Mouse (Mus musculus) left cerebral cortex, postnatal 14 days (tissue): Measurements from ENCODE around the gene Ell3. TPM values are rescaled to one million over a fixed set of nuclear protein-coding genes. Genes with fewer than 3 reads are reported as not detected.

Experiments
- DNase-seq, 2 experiments: peaks; one replicate each; pipeline ENCODE4 v3.0.0; 2021 to 2022; ENCODE audit warnings: low spot score in 2 of 2, mixed read lengths in 1 of 2
- intact Hi-C: fragments of 180-260 bp; cut with DNase I; formaldehyde crosslinking; loops from one replicate; pipeline ENCODE4 v1.15.1; 2025
- total RNA-seq, 2 experiments: library from RNA; stranded (reverse); gene quantifications; 2 replicates each; pipeline ENCODE4 v1.2.3; 2021

Ell3 gene
- total RNA-seq, 2 experiments from 2014 or later, result not detected

GRCm38 (mm10) chr2:121449545-121450011 lies 5.5 kb upstream of the Ell3 start:
- DNase-seq, result peak; percentile 30 to 35
- intact Hi-C loops, result no loop called here

GRCm38 (mm10) chr2:121448739-121449535 lies 4.9 kb upstream of the Ell3 start, which contains the start of gene Serf2:
Gene Serf2 (plus strand): TSS chr2:121449195.
- peak; percentile 98 to 99 for DNase-seq
- intact Hi-C loops, result no loop called here

GRCm38 (mm10) chr2:121448136-121448535 lies 4.1 kb upstream of the Ell3 start:
- peak; percentile 44 to 62 for DNase-seq
- intact Hi-C loops, result no loop called here

- intact Hi-C loops, result no loop called here
- DNase-seq, result no peak
Measured at GRCm38 (mm10) chr2:121447006-121447405, 2.9 kb upstream of the Ell3 start.

- intact Hi-C loops, result no loop called here
- DNase-seq, result no peak
Measured at GRCm38 (mm10) chr2:121446506-121446905, 2.4 kb upstream of the Ell3 start.

- intact Hi-C loops, result no loop called here
- no peak for DNase-seq
Measured at GRCm38 (mm10) chr2:121445117-121445516, 1.0 kb upstream of the Ell3 start.

- intact Hi-C loops, result no loop called here
- DNase-seq, result no peak
Measured at GRCm38 (mm10) chr2:121443068-121443349, 1.1 kb downstream of the Ell3 start.

- intact Hi-C loops, result no loop called here
- DNase-seq, result no peak
Measured at GRCm38 (mm10) chr2:121442259-121443067, 1.6 kb downstream of the Ell3 start.

- intact Hi-C loops, result no loop called here
- no peak for DNase-seq
Measured at GRCm38 (mm10) chr2:121441800-121442199, 2.3 kb downstream of the Ell3 start.

- DNase-seq, result no peak
- intact Hi-C loops, result no loop called here
Measured at GRCm38 (mm10) chr2:121440834-121441605, 3.1 kb downstream of the Ell3 start.

- no peak for DNase-seq
- intact Hi-C loops, result no loop called here
Measured at GRCm38 (mm10) chr2:121439746-121440145, 4.3 kb downstream of the Ell3 start.

- intact Hi-C loops, result no loop called here
Measured at GRCm38 (mm10) chr2:121434854-121435253, 9.2 kb downstream of the Ell3 start.

GRCm38 (mm10) chr2:121425890-121426289 lies 18.2 kb downstream of the Ell3 start:
- DNase-seq, result no peak
- intact Hi-C loops, result no loop called here

More at GRCm38 (mm10) chr2:121434854-121435253, 9.2 kb downstream of the Ell3 start:
- no peak for DNase-seq

- DNase-seq, result no peak
- intact Hi-C loops, result no loop called here
Measured at GRCm38 (mm10) chr2:121423166-121423565, 20.9 kb downstream of the Ell3 start.

GRCm38 (mm10) chr2:121418476-121418875 lies 25.6 kb downstream of the Ell3 start:
- intact Hi-C loops, result no loop called here
- DNase-seq, result no peak

GRCm38 (mm10) chr2:121416356-121416755 lies 27.7 kb downstream of the Ell3 start:
- intact Hi-C loops, result no loop called here
- no peak for DNase-seq

GRCm38 (mm10) chr2:121415591-121415990 lies 28.5 kb downstream of the Ell3 start:
- peak; percentile 21 to 26 for DNase-seq
- intact Hi-C loops, result no loop called here

- intact Hi-C loops, result no loop called here
- DNase-seq, result no peak
Measured at GRCm38 (mm10) chr2:121415103-121415502, 29.0 kb downstream of the Ell3 start.

GRCm38 (mm10) chr2:121414139-121414685 lies 29.9 kb downstream of the Ell3 start:
- DNase-seq, result peak; percentile 20 to 30
- intact Hi-C loops, result no loop called here
